Mouse (Mus musculus): ENCODE measurements at regions not wholly inside any gene's neighbourhood (a gene's known extent, or its start where the extent isn't known, plus 50 kb on each side); places are given as distances from the start of the nearest gene placed in this dataset.

- TF ChIP-seq CTCF (IDR thresholded peaks at IDR 0.05; ENCODE audit: insufficient read depth, low read depth, low read length) (no peak), POLR2A (IDR thresholded peaks at IDR 0.05; ENCODE audit: insufficient read depth, low read depth, low read length) (no peak)
These were observed 353.9 kb downstream of the Cog6 start for GRCm38 (mm10) chr3:52663161-52663602.

Measured in olfactory bulb, adult 2 months (tissue).